Mouse (Mus musculus): ENCODE results near the gene Cryzl1. TPM values are rescaled to one million over a fixed set of nuclear protein-coding genes. Genes with fewer than 3 reads are reported as not detected.

Cryzl1 gene
- polyA plus RNA-seq (2016; fragmentation: Nextera tagmentation; extraction: Ambion mirVana), result 68.2 and 70.3 TPM in 2 replicates

GRCm38 (mm10) chr16:91728123-91729065 lies at the start of gene Cryzl1:
Cryzl1 (minus strand) TSS chr16:91728975.
- Histone ChIP-seq H3K36me3 (peaks cover 11% of the 10 kb centered on the region; the same call in 1 of the 2 replicates), H3K4me2 (peak within 1 kb of the TSS; percentile 78), H3K4me1 (replicated peaks) (peaks cover 21% of the 10 kb centered on the region), H3K9ac (replicated peaks) (peak within 1 kb of the TSS; percentile 93), H3K4me3 (replicated peaks) (peak within 1 kb of the TSS; percentile 96), H3K9me3 (no peaks in the 10 kb centered on the region), H3K27me3 (no peaks in the 10 kb centered on the region), H3K27ac (peak within 1 kb of the TSS; percentile 93)
- WGBS, result 1% methylated on average over 46 of the region's 46 CpGs
- peak; percentile 97 for ATAC-seq (ENCODE audit: insufficient number of reproducible peaks, insufficient read depth, low FRiP score, low TSS enrichment, low read depth)

GRCm38 (mm10) chr16:91772586-91772985 lies 43.8 kb upstream of the Cryzl1 start:
- Histone ChIP-seq H3K9me3 (no peaks in the 10 kb centered on the region), H3K27me3 (no peaks in the 10 kb centered on the region), H3K4me1 (replicated peaks) (0 out of 2 replicates have a peak, but pooled peaks cover 3% of the 10 kb centered on the region), H3K36me3 (0 out of 2 replicates have a peak, but pooled peaks cover 3% of the 10 kb centered on the region), H3K4me2 (no peak overlapping the region), H3K9ac (replicated peaks) (no peak overlapping the region), H3K4me3 (replicated peaks) (no peak overlapping the region), H3K27ac (no peak overlapping the region)
- no peak for ATAC-seq (ENCODE audit: insufficient number of reproducible peaks, insufficient read depth, low FRiP score, low TSS enrichment, low read depth)
- WGBS, result 87% methylated on average over 7 of the region's 7 CpGs

GRCm38 (mm10) chr16:91771334-91771733 lies 42.6 kb upstream of the Cryzl1 start:
- 0 out of 2 replicates have a peak, but pooled peaks cover 3% of the 10 kb centered on the region for H3K36me3 ChIP-seq
- H3K4me1 ChIP-seq (replicated peaks), result peaks cover 13% of the 10 kb centered on the region
- WGBS, result 88% methylated on average over 6 of the region's 6 CpGs
- ATAC-seq (ENCODE audit: insufficient number of reproducible peaks, insufficient read depth, low FRiP score, low TSS enrichment, low read depth), result no peak
- H3K9ac ChIP-seq (replicated peaks), result no peak overlapping the region
- H3K4me2 ChIP-seq, result no peak overlapping the region
- no peak overlapping the region for H3K27ac ChIP-seq
- no peaks in the 10 kb centered on the region for H3K27me3 ChIP-seq
- H3K9me3 ChIP-seq, result no peaks in the 10 kb centered on the region
- H3K4me3 ChIP-seq (replicated peaks), result no peak overlapping the region

- Histone ChIP-seq H3K27me3 (no peaks in the 10 kb centered on the region), H3K4me1 (replicated peaks) (peaks cover 14% of the 10 kb centered on the region), H3K27ac (no peak overlapping the region), H3K4me3 (replicated peaks) (no peak overlapping the region), H3K9me3 (no peaks in the 10 kb centered on the region), H3K9ac (replicated peaks) (no peak overlapping the region), H3K4me2 (no peak overlapping the region), H3K36me3 (0 out of 2 replicates have a peak, but pooled peaks cover 3% of the 10 kb centered on the region)
- ATAC-seq (ENCODE audit: insufficient number of reproducible peaks, insufficient read depth, low FRiP score, low TSS enrichment, low read depth), result no peak
- 68% methylated on average over 5 of the region's 5 CpGs for WGBS
Measured at GRCm38 (mm10) chr16:91770662-91771061, 41.9 kb upstream of the Cryzl1 start.

GRCm38 (mm10) chr16:91769911-91770310 lies 41.1 kb upstream of the Cryzl1 start:
- no peak for ATAC-seq (ENCODE audit: insufficient number of reproducible peaks, insufficient read depth, low FRiP score, low TSS enrichment, low read depth)
- Histone ChIP-seq H3K36me3 (0 out of 2 replicates have a peak, but pooled peaks cover 3% of the 10 kb centered on the region), H3K27ac (no peak overlapping the region), H3K4me2 (no peak overlapping the region), H3K9ac (replicated peaks) (no peak overlapping the region), H3K4me1 (replicated peaks) (peaks cover 14% of the 10 kb centered on the region), H3K4me3 (replicated peaks) (no peak overlapping the region), H3K9me3 (no peaks in the 10 kb centered on the region), H3K27me3 (no peaks in the 10 kb centered on the region)
- 89% methylated on average over 5 of the region's 5 CpGs for WGBS

- 92% methylated on average over 6 of the region's 6 CpGs for WGBS
- Histone ChIP-seq H3K4me3 (replicated peaks) (no peak overlapping the region), H3K9ac (replicated peaks) (no peak overlapping the region), H3K4me1 (replicated peaks) (peaks cover 14% of the 10 kb centered on the region), H3K36me3 (0 out of 2 replicates have a peak, but pooled peaks cover 3% of the 10 kb centered on the region), H3K27ac (no peak overlapping the region), H3K9me3 (no peaks in the 10 kb centered on the region), H3K4me2 (no peak overlapping the region), H3K27me3 (no peaks in the 10 kb centered on the region)
- no peak for ATAC-seq (ENCODE audit: insufficient number of reproducible peaks, insufficient read depth, low FRiP score, low TSS enrichment, low read depth)
Measured at GRCm38 (mm10) chr16:91768586-91768985, 39.8 kb upstream of the Cryzl1 start.

GRCm38 (mm10) chr16:91767165-91767701 lies 38.5 kb upstream of the Cryzl1 start:
- no peak for ATAC-seq (ENCODE audit: insufficient number of reproducible peaks, insufficient read depth, low FRiP score, low TSS enrichment, low read depth)
- Histone ChIP-seq H3K27ac (no peak overlapping the region), H3K27me3 (no peaks in the 10 kb centered on the region), H3K36me3 (0 out of 2 replicates have a peak, but pooled peaks cover 3% of the 10 kb centered on the region), H3K9ac (replicated peaks) (no peak overlapping the region), H3K9me3 (no peaks in the 10 kb centered on the region), H3K4me2 (no peak overlapping the region), H3K4me3 (replicated peaks) (no peak overlapping the region), H3K4me1 (replicated peaks) (peaks cover 14% of the 10 kb centered on the region)
- 89% methylated on average over 11 of the region's 11 CpGs for WGBS

- Histone ChIP-seq H3K4me3 (replicated peaks) (no peak overlapping the region), H3K9me3 (no peaks in the 10 kb centered on the region), H3K36me3 (peaks cover 3% of the 10 kb centered on the region; the same call in 1 of the 2 replicates), H3K4me2 (no peak overlapping the region), H3K27me3 (no peaks in the 10 kb centered on the region), H3K4me1 (replicated peaks) (peaks cover 14% of the 10 kb centered on the region), H3K27ac (no peak overlapping the region), H3K9ac (replicated peaks) (no peak overlapping the region)
- 88% methylated on average over 15 of the region's 15 CpGs for WGBS
- ATAC-seq (ENCODE audit: insufficient number of reproducible peaks, insufficient read depth, low FRiP score, low TSS enrichment, low read depth), result no peak
Measured at GRCm38 (mm10) chr16:91765816-91766210, 37.0 kb upstream of the Cryzl1 start.

- WGBS, result 93% methylated on average over 15 of the region's 15 CpGs
- Histone ChIP-seq H3K27me3 (no peaks in the 10 kb centered on the region), H3K4me1 (replicated peaks) (peaks cover 11% of the 10 kb centered on the region), H3K4me3 (replicated peaks) (no peak overlapping the region), H3K4me2 (no peak overlapping the region), H3K27ac (no peak overlapping the region), H3K36me3 (peaks cover 3% of the 10 kb centered on the region; the same call in 1 of the 2 replicates), H3K9me3 (no peaks in the 10 kb centered on the region), H3K9ac (replicated peaks) (no peak overlapping the region)
- no peak for ATAC-seq (ENCODE audit: insufficient number of reproducible peaks, insufficient read depth, low FRiP score, low TSS enrichment, low read depth)
Measured at GRCm38 (mm10) chr16:91765121-91765815, 36.5 kb upstream of the Cryzl1 start.

- H3K27ac ChIP-seq, result no peak overlapping the region
- no peak overlapping the region for H3K4me2 ChIP-seq
- H3K4me1 ChIP-seq (replicated peaks), result peaks cover 11% of the 10 kb centered on the region
- H3K27me3 ChIP-seq, result no peaks in the 10 kb centered on the region
- no peak overlapping the region for H3K9ac ChIP-seq (replicated peaks)
- no peaks in the 10 kb centered on the region for H3K9me3 ChIP-seq
- H3K36me3 ChIP-seq, result peaks cover 3% of the 10 kb centered on the region; the same call in 1 of the 2 replicates
- no peak overlapping the region for H3K4me3 ChIP-seq (replicated peaks)
- WGBS, result 88% methylated on average over 6 of the region's 6 CpGs
- no peak for ATAC-seq (ENCODE audit: insufficient number of reproducible peaks, insufficient read depth, low FRiP score, low TSS enrichment, low read depth)
Measured at GRCm38 (mm10) chr16:91764414-91764813, 35.6 kb upstream of the Cryzl1 start.

- 64% methylated on average over 6 of the region's 6 CpGs for WGBS
- Histone ChIP-seq H3K27me3 (no peaks in the 10 kb centered on the region), H3K4me3 (replicated peaks) (no peak overlapping the region), H3K9ac (replicated peaks) (no peak overlapping the region), H3K4me1 (replicated peaks) (peaks cover 11% of the 10 kb centered on the region), H3K27ac (no peak overlapping the region), H3K4me2 (no peak overlapping the region), H3K9me3 (no peaks in the 10 kb centered on the region), H3K36me3 (peaks cover under 1% of the 10 kb centered on the region; the same call in 1 of the 2 replicates)
- no peak for ATAC-seq (ENCODE audit: insufficient number of reproducible peaks, insufficient read depth, low FRiP score, low TSS enrichment, low read depth)
Measured at GRCm38 (mm10) chr16:91763975-91764374, 35.2 kb upstream of the Cryzl1 start.

All from limb, embryonic 12.5 days (tissue).